Mouse (Mus musculus) frontal cortex, postnatal 14 days (tissue): ENCODE measurements at regions not wholly inside any gene's neighbourhood (a gene's known extent, or its start where the extent isn't known, plus 50 kb on each side); places are given as distances from the start of the nearest gene placed in this dataset.

Source experiments
- DNase-seq, 2 experiments: peaks; one replicate each; pipeline ENCODE4 v3.0.0; 2022; ENCODE audit warnings: low spot score in 2 of 2

- no peak for DNase-seq
Observed at GRCm38 (mm10) chr11:19145263-19145662, 126.5 kb upstream of the Meis1 start.

DNA sequence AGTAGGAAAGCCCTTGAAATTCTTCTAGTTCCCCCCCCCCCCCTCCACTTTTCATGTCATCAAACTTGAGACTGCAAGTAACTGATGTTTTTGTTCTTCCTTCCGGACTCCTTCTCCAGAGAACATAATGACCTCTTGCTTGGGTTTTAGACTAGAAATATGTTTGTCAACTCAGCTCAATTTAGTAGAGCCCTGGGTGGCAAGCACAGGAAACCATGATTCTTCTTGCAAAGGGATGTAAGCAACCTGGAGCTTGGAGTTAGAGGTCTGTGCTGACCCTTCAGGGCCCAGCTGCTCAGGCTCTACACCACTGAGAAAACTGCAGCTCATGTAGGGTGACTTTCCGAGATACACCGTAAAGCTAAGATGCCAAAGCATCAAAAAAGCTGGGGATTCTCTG, 127.2 kb upstream of the Meis1 start:
- DNase-seq, result no peak

DNA sequence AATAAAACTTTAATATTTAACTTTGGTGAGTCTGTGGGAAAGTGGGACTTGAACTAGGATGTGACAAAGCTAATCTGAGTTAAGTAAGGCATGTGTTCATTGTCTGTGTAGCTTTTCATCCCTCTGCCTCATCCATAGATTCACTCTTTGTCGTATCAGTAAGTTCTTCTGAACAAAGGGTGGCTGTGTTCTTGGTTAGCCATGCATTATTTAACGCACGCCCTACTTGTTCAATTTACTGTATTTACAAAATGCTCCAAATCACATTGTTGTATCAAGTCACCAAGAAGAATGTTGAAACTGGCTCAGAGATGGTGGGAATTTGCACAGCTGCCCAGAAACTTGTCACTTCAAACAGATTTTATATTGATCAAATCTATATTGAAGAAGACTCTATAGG, 132.2 kb upstream of the Meis1 start:
- DNase-seq, result no peak

DNA sequence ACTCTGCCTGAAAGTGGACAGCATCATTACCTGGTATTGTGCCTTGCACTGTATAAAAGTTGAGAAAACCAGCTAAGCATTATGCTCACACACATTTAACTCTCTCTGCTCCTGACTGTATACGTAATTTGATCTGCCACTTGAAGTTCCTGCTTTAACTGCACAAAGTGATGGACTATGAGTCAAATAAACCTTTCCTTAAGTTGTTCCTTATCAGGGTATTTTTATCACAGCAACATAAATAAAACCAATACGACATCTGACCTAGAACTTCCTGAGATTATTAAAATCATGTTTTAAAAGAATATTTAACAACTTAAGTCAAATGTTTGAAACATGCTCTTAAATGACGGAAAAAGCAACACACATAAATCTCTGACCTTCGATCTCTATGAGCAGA, 134.9 kb upstream of the Meis1 start:
- DNase-seq, result no peak

DNA sequence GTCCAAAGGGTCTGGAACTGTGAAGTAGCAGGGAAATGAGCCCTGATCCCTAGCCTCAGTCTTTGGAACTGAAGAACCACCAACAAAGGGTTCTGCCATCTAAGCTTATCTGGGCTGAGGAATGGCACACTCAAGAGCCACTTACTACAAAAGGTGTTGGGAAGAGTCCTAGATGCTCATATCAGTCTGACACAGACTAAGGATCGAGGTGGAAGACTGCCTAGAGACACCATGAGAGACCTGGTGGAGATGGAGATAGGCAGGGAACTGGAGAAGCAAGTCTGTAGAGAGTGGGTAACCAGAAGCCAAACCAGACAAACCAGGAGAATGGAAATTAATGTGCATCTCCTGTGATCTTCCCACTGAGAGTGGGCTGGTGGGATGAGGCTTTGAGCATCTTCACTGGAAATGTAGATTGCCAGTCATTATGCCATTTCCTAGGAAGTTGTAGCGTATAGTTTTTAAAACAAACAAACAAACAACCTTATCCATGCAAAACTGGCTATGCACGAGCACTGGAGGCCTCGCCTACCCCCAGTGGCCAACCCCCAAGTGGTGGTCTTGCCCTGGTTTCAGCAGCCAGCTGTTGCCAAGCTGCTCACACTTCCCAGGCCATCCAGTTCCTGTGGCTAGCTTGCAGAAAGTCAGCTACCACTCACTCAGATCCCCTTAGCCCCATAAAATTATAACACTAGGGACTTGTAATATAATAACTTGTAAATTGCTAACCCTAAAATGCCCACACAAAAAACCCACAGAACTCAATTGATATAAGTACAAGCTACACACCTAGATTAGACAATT, 136.2 kb upstream of the Meis1 start:
- DNase-seq, result no peak

- DNase-seq, result no peak
Observed at GRCm38 (mm10) chr11:19155617-19155983, 136.8 kb upstream of the Meis1 start.

DNA sequence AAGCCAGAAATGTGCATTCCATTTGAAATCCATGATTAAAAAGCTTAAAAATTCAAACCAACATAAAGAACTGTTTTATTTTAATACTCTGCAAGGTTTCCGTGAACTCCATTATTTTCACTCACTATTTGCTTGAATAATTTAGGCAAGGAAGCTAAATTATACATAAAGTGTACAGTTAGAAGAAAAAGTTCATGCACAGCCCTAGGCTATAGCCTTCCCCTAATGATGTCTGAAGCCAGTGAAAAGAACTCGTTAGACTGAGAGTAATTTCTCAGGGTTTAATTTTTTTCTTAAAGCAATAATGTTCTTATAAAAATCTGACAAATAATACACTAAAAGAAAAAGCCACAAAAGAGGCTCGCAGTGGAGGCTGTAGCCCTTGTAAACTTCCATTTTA, 141.4 kb upstream of the Meis1 start:
- DNase-seq, result no peak

- no peak for DNase-seq
Observed at GRCm38 (mm10) chr11:19160669-19161068, 141.9 kb upstream of the Meis1 start.

DNA sequence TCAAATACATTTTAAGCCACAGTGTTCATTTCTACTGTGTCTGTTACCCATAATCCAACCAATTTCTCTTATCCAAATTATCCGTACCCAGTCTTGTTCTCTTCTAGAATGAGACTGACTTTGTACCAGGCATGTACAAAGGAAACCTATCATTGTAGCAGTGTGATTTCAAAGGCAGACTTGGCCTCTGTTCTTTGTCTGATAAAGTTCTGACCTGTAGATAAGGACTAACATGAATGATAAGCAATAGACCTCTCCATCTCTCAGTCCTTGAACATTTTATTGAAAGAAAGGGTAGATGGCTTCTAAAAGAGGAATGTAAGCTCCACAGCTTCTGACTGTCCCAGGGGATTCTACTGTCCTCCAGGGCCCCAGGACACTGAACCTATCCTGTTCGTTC, 152.2 kb upstream of the Meis1 start:
- DNase-seq, result no peak

GRCm38 (mm10) chr11:19174305-19175017, 155.7 kb upstream of the Meis1 start:
- no peak for DNase-seq

- no peak for DNase-seq
Observed at GRCm38 (mm10) chr11:19179290-19179689, 160.5 kb upstream of the Meis1 start.

DNA sequence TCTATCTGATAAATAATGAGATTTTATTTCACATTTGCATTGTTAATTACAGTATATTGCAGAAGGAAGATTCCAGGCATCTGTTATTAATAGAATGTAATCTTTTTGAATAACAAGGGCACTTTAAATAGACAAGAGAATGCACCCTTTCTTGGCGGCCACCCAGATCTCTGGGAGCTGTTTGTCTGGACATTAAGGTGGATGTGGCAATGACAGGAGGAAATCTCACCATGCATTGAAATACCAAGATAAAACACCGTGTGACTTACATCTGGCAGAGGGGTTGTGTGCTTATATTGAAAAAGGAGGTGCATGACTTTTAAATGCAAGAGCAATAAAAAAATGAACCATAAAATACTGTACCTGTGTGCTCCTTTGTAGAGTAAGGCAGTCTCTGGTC, 171.0 kb upstream of the Meis1 start:
- no peak for DNase-seq

DNA sequence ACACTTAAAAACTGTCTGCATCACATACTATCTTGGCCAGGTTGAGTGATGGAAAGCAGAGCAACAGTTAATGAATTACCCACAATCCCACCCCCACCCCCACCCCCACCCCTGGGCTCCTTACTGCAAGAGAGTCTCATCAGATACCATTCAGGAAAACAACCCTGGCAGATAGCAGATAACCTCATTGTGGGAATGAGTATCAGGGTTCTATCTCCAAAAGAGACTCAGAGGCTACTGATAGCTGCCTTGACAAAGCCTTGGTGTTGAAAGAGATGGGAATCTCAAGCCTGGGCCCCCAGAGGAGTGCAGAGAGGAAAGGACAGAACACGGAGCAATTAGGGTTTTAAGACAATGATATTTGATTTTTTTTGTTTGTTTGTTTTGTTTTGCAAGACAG, 175.7 kb upstream of the Meis1 start:
- no peak for DNase-seq

GRCm38 (mm10) chr11:19197790-19198189, 179.0 kb upstream of the Meis1 start:
- DNase-seq, result no peak

GRCm38 (mm10) chr11:19202602-19203517, 184.1 kb upstream of the Meis1 start:
- no peak for DNase-seq

GRCm38 (mm10) chr11:19203518-19203900, 184.7 kb upstream of the Meis1 start:
- DNase-seq, result no peak

DNA sequence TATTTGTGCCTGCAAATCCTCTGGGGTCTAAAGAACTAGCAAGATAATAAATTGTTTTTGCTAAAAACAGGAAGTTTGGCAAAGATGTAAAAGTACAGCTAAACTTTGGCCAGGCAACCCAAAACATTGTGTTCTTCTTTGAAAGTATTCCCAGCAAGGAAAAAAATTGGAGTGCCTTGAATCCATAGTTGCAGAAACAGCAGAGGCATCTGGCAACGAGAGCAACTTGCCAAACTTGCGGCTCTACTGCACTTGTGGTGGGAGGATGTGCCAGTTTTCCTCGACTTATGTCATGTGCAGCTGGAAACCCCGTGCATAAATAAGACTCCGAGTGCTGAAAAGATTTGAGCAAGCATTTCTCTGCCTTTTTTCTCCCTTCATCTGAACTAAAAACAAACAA, 185.2 kb upstream of the Meis1 start:
- peak; percentile 22 to 46 for DNase-seq

- DNase-seq, result no peak
Observed at GRCm38 (mm10) chr11:19204521-19204920, 185.7 kb upstream of the Meis1 start.

DNA sequence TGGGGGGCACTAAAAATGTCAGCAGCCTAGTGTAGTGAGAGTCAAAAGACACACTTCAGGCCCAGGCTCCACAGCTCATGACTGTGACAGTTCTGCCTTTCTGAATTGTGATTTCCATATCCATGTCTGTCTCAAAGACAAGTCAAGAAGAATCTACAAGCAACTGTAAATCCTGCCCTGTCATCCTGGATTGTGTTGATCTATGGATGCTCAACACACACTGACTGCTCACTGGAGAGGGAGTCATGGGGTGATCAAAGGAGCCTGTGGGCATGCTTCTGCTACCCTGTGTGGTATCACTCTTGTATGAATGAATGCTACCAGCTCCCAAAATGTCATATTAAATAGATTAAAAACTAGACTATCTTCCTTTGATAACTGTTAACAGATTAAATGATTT, 186.4 kb upstream of the Meis1 start:
- DNase-seq, result no peak

DNA sequence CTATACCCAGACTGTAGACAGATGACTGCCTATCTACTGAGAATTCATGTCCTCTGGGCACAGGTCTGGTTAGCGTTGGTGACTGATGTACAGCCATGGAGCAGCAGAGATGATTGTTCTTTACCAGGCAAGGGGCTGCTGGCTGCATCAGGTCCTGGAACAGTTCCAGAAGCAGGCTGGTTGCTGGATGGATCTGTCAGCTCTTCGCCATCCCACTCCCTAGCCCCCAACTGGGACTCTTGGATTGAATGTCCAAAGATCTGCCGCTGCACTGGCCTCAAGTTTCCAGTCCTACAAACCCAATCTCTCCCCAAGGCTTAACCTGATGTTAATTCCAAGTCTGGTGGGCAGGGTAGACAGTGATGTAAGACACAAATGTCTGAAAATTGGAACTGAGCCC, 200.7 kb upstream of the Meis1 start:
- DNase-seq, result no peak

DNA sequence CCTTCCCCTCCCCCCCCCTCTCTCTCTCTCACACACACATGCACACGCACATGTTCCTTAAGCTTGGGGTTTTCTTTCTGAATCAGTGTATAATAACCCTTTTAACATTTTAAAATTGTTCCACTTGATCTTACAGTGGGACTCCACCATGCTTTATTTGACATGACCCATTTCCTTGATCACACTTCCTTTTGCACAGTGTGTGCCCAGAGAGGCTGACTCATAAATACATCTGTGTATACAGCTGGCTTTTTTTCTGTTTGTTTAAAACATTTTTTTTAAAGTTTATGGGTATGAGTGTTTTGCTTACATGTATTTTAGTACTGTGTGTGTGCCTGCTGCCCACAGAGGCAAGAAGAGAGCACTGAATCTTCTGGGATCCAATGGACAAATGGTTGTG, 202.7 kb upstream of the Meis1 start:
- no peak for DNase-seq

GRCm38 (mm10) chr11:19226756-19227155, 208.0 kb upstream of the Meis1 start:
- no peak for DNase-seq
